9 mouse cellular contexts compared by ENCODE assay signal in the genomic region with DNA sequence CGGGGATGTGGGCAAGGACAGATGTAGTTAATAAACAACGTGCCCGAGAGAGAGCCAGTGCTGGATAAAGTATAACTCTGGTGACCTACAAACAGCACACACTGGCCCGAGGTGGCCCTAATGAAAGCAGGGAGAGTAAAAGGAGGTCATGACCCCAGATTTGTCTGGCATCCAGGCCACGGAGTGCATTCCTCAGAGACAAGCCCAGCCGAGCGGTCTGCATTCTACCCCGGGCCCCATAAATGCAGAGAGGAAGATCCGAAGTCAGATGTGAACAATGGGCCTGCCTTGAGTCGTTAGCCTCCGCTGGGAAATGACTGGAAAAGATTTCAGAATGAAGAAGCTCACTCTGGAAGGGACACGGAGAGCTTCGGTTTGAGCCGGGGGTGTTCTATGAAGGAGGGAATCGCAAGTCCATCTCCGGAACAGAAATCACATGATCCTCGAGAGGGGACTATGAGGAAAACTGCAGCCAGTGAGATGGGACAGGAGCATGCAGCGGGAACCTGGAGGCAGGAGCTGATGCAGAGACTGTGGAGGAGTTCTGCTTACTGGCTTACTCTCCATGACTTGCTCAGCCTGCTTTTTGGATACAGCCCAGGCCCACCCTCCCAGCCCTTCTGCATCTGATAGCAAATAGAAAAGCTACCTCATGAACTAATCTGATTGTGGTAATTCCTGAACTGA.
A peak's percentile ranks its signal among the peaks of the same experiment; 100 is the strongest.
DNase-seq lines count a peak whose midpoint lies in the region; ATAC-seq lines count a peak whose summit lies in the region.
"Had no signal": no experiment of that assay in that cellular context is flagged by ENCODE, and none has a peak within 500 bp of the region (broad histone marks: within the 10 kb centered on the region; RNA-seq: fewer than 3 reads in every experiment).

No protein-coding gene starts in this region.

- 0 out of 2 replicates have a peak, but pooled peaks cover 3% of the 10 kb centered on the region for H3K9me3 ChIP-seq in midbrain, embryonic 12.5 days
- H3K9me3 ChIP-seq in midbrain, embryonic 13.5 days = no peaks in the 10 kb centered on the region
- H3K9me3 ChIP-seq in limb, embryonic 11.5 days (ENCODE audit: control insufficient read depth, low read length) = no peaks in the 10 kb centered on the region
- no peaks in the 10 kb centered on the region for H3K9me3 ChIP-seq in stomach, embryonic 15.5 days

- no peak overlapping the region for H3K27ac ChIP-seq in midbrain, embryonic 12.5 days (replicated peaks)
- no peak overlapping the region for H3K27ac ChIP-seq in midbrain, embryonic 13.5 days
- no peak overlapping the region for H3K27ac ChIP-seq in limb, embryonic 11.5 days (replicated peaks; ENCODE audit: low read depth, low read length)
- no peak overlapping the region for H3K27ac ChIP-seq in stomach, embryonic 15.5 days

- ATAC-seq in midbrain, embryonic 12.5 days (ENCODE audit: low FRiP score, low read depth) = no peak
- no peak for ATAC-seq in midbrain, embryonic 13.5 days
- ATAC-seq in limb, embryonic 11.5 days (ENCODE audit: insufficient number of reproducible peaks, low FRiP score, low TSS enrichment, low read depth) = no peak
- peak; percentile 72; the same call in 1 of the 2 replicates for ATAC-seq in stomach, embryonic 15.5 days (ENCODE audit: insufficient read depth, low FRiP score, low read depth)

- no peak overlapping the region for H3K4me3 ChIP-seq in midbrain, embryonic 12.5 days
- H3K4me3 ChIP-seq in midbrain, embryonic 13.5 days (replicated peaks) = no peak overlapping the region
- H3K4me3 ChIP-seq in limb, embryonic 11.5 days (ENCODE audit: low read depth, low read length) = no peak overlapping the region
- no peak overlapping the region for H3K4me3 ChIP-seq in stomach, embryonic 15.5 days (replicated peaks)

- peak; percentile 41 for DNase-seq in gastrocnemius, postnatal 10 days
- peak; percentile 41 for DNase-seq in limb, embryonic 11.5 days (ENCODE audit: low spot score)
- no peak for DNase-seq in thymus, postnatal 25 days
- no peak for DNase-seq in layer of hippocampus, adult 18-20 months (ENCODE audit: low spot score in 2 of 2)
- DNase-seq in right cerebral cortex, postnatal 4 days = no peak
- DNase-seq: cerebellum, adult 11 months had no signal

- WGBS in midbrain, embryonic 12.5 days = 20% methylated on average over 18 of the region's 18 CpGs
- 26% methylated on average over 18 of the region's 18 CpGs for WGBS in midbrain, embryonic 13.5 days
- 23% methylated on average over 18 of the region's 18 CpGs for WGBS in limb, embryonic 11.5 days
- WGBS in stomach, embryonic 15.5 days = 21% methylated on average over 18 of the region's 18 CpGs

- peak overlapping the region; percentile 23 for H3K4me2 ChIP-seq in midbrain, embryonic 12.5 days (replicated peaks)
- H3K4me2 ChIP-seq in midbrain, embryonic 13.5 days (replicated peaks) = no peak overlapping the region
- no peak overlapping the region for H3K4me2 ChIP-seq in limb, embryonic 11.5 days (ENCODE audit: low read depth, severe bottlenecking)
- H3K4me2 ChIP-seq in stomach, embryonic 15.5 days = no peak overlapping the region

- no peaks in the 10 kb centered on the region for H3K36me3 ChIP-seq in midbrain, embryonic 12.5 days
- H3K36me3 ChIP-seq in midbrain, embryonic 13.5 days = no peaks in the 10 kb centered on the region
- no peaks in the 10 kb centered on the region for H3K36me3 ChIP-seq in limb, embryonic 11.5 days (ENCODE audit: control insufficient read depth, insufficient read depth, low read length)
- H3K36me3 ChIP-seq in stomach, embryonic 15.5 days = no peaks in the 10 kb centered on the region

- 0 out of 2 replicates have a peak, but pooled peaks cover 2% of the 10 kb centered on the region for H3K4me1 ChIP-seq in midbrain, embryonic 12.5 days
- H3K4me1 ChIP-seq in midbrain, embryonic 13.5 days (replicated peaks) = peaks cover 4% of the 10 kb centered on the region
- peaks cover 3% of the 10 kb centered on the region; the same call in 1 of the 2 replicates for H3K4me1 ChIP-seq in limb, embryonic 11.5 days (ENCODE audit: control insufficient read depth, insufficient read depth, low read length)
- no peaks in the 10 kb centered on the region; the same call in 1 of the 2 replicates for H3K4me1 ChIP-seq in stomach, embryonic 15.5 days

- peaks cover 13% of the 10 kb centered on the region; the same call in 1 of the 2 replicates for H3K27me3 ChIP-seq in midbrain, embryonic 12.5 days
- peaks cover 6% of the 10 kb centered on the region; the same call in 1 of the 2 replicates for H3K27me3 ChIP-seq in midbrain, embryonic 13.5 days
- H3K27me3 ChIP-seq in limb, embryonic 11.5 days (ENCODE audit: control insufficient read depth, insufficient read depth, low read length) = no peaks in the 10 kb centered on the region
- no peaks in the 10 kb centered on the region for H3K27me3 ChIP-seq in stomach, embryonic 15.5 days (replicated peaks)

- H3K9ac ChIP-seq in midbrain, embryonic 12.5 days (replicated peaks) = no peak overlapping the region
- no peak overlapping the region for H3K9ac ChIP-seq in midbrain, embryonic 13.5 days (replicated peaks)
- H3K9ac ChIP-seq in limb, embryonic 11.5 days (ENCODE audit: low read length) = no peak overlapping the region
- H3K9ac ChIP-seq in stomach, embryonic 15.5 days = no peak overlapping the region

Comparison
In these comparisons a context has a peak if more than half of its experiments do, and no peak if none do; other contexts are left out.
1. DNase-seq: peak in gastrocnemius, postnatal 10 days (single experiment) and limb, embryonic 11.5 days (single experiment); none in thymus, postnatal 25 days (single experiment), layer of hippocampus, adult 18-20 months (0 of 2) and right cerebral cortex, postnatal 4 days (single experiment).